Comparison of ENCODE assay signal across 20 mouse cellular contexts in the genomic region with DNA sequence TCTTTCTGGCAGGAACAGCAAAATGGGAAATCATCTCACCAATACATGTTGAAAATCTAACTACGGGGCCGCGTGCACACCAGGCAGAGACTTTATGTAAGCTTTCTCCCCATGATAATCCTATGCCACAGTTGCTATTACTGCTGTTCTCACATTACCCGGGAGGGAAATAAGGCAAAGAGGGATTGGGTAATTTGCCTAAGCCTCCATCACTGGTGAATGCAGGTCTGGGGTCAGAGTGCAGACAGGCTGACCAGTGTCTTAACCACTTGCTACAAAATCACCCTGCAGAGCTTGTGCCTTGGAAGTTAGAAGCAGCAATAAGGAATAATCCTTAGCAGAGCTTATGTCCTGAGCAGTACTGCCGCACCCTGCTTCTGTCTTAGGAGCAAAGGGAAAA. TPM values are rescaled to one million over a fixed set of nuclear protein-coding genes. Genes with fewer than 3 reads are reported as not detected.
DNase-seq lines count a peak whose midpoint lies in the region; ATAC-seq lines count a peak whose summit lies in the region.
"Had no signal": no experiment of that assay in that cellular context is flagged by ENCODE, and none has a peak within 500 bp of the region (broad histone marks: within the 10 kb centered on the region; RNA-seq: fewer than 3 reads in every experiment).

No protein-coding gene starts in this region.

- no peaks in the 10 kb centered on the region for H3K27me3 ChIP-seq in heart, embryonic 12.5 days (replicated peaks)
- H3K27me3 ChIP-seq in intestine, embryonic 16.5 days (replicated peaks; ENCODE audit: control insufficient read depth, insufficient read depth, low read length), result no peaks in the 10 kb centered on the region
- H3K27me3 ChIP-seq in liver, embryonic 15.5 days, result no peaks in the 10 kb centered on the region

- WGBS in heart, embryonic 12.5 days, result 71% methylated on average over 5 of the region's 5 CpGs
- WGBS in intestine, embryonic 16.5 days, result 70% methylated on average over 5 of the region's 5 CpGs
- WGBS in liver, embryonic 15.5 days (ENCODE audit: insufficient replicate concordance), result 70% methylated on average over 5 of the region's 5 CpGs

- no peaks in the 10 kb centered on the region for H3K36me3 ChIP-seq in heart, embryonic 12.5 days
- no peaks in the 10 kb centered on the region for H3K36me3 ChIP-seq in intestine, embryonic 16.5 days (ENCODE audit: control insufficient read depth, insufficient read depth, low read length)
- peaks cover 46% of the 10 kb centered on the region for H3K36me3 ChIP-seq in liver, embryonic 15.5 days (replicated peaks)
- H3K36me3 ChIP-seq: embryonic facial prominence, embryonic 13.5 days; hindbrain, embryonic 13.5 days had no signal

- no peak overlapping the region for H3K9ac ChIP-seq in heart, embryonic 12.5 days
- H3K9ac ChIP-seq in intestine, embryonic 16.5 days (ENCODE audit: low read depth, low read length), result 0 out of 2 replicates have a peak overlapping the region, but pooled peaks have one; percentile 1
- peak overlapping the region; percentile 50 for H3K9ac ChIP-seq in liver, embryonic 15.5 days
- H3K9ac ChIP-seq: embryonic facial prominence, embryonic 13.5 days; forebrain, postnatal 0 days; hindbrain, embryonic 13.5 days had no signal

- peak overlapping the region; percentile 7; the same call in 1 of the 2 replicates for H3K4me2 ChIP-seq in heart, embryonic 12.5 days
- no peak overlapping the region for H3K4me2 ChIP-seq in intestine, embryonic 16.5 days (ENCODE audit: low read depth, low read length)
- H3K4me2 ChIP-seq in liver, embryonic 15.5 days, result peak overlapping the region; percentile 66
- H3K4me2 ChIP-seq: embryonic facial prominence, embryonic 13.5 days; hindbrain, embryonic 13.5 days had no signal

- ATAC-seq in heart, embryonic 12.5 days (ENCODE audit: insufficient number of reproducible peaks, low FRiP score), result no peak
- no peak for ATAC-seq in intestine, embryonic 16.5 days
- no peak for ATAC-seq in liver, embryonic 15.5 days (ENCODE audit: insufficient read depth)
- ATAC-seq: forebrain, postnatal 0 days; inflammation-experienced regulatory T-cells, adult 6 months; midbrain, embryonic 16.5 days had no signal

- no peak overlapping the region for H3K4me3 ChIP-seq in heart, embryonic 12.5 days
- no peak overlapping the region for H3K4me3 ChIP-seq in intestine, embryonic 16.5 days (ENCODE audit: low read length)
- no peak overlapping the region; the same call in 1 of the 2 replicates for H3K4me3 ChIP-seq in liver, embryonic 15.5 days (replicated peaks)
- H3K4me3 ChIP-seq: embryonic facial prominence, embryonic 13.5 days; hindbrain, embryonic 13.5 days had no signal

- intact Hi-C loops in heart, postnatal 10 days (cut with DNase I), result no loop called here
- intact Hi-C loops in left cerebral cortex, postnatal 36 days (cut with DNase I), result no loop called here

- DNase-seq in heart, postnatal 10 days, result no peak
- DNase-seq in adipocyte (ENCODE audit: low spot score), result peak; percentile 89
- DNase-seq in layer of hippocampus, postnatal 36 days, result no peak
- DNase-seq in lung, adult 18-20 months, result no peak
- no peak for DNase-seq in left cerebral cortex, postnatal 36 days (ENCODE audit: low spot score in 2 of 2)
- DNase-seq: adrenal gland, adult 8-10 months; cerebellum, postnatal 10 days; forebrain, postnatal 0 days; left cerebral cortex, postnatal 4 days; lung, postnatal 14 days; right cerebral cortex, adult 18-20 months; thymus, adult 18-20 months; thymus, postnatal 4 days had no signal

- peaks cover 16% of the 10 kb centered on the region for H3K4me1 ChIP-seq in heart, embryonic 12.5 days (replicated peaks)
- peaks cover 43% of the 10 kb centered on the region for H3K4me1 ChIP-seq in intestine, embryonic 16.5 days (ENCODE audit: control insufficient read depth, insufficient read depth, low read length)
- peaks cover 97% of the 10 kb centered on the region for H3K4me1 ChIP-seq in liver, embryonic 15.5 days (replicated peaks)

- no peak overlapping the region for H3K27ac ChIP-seq in heart, embryonic 12.5 days (ENCODE audit: poor library complexity, severe bottlenecking)
- H3K27ac ChIP-seq in intestine, embryonic 16.5 days (ENCODE audit: low read length), result peak overlapping the region; percentile 38
- peak overlapping the region; percentile 97 for H3K27ac ChIP-seq in liver, embryonic 15.5 days (replicated peaks)
- H3K27ac ChIP-seq: embryonic facial prominence, embryonic 13.5 days; hindbrain, embryonic 13.5 days had no signal

- H3K9me3 ChIP-seq in heart, embryonic 12.5 days (replicated peaks), result no peaks in the 10 kb centered on the region
- no peaks in the 10 kb centered on the region for H3K9me3 ChIP-seq in intestine, embryonic 16.5 days (ENCODE audit: control insufficient read depth, low read length)
- H3K9me3 ChIP-seq in liver, embryonic 15.5 days (replicated peaks), result no peaks in the 10 kb centered on the region
- H3K9me3 ChIP-seq: embryonic facial prominence, embryonic 13.5 days; hindbrain, embryonic 13.5 days had no signal

RNA-seq across cellular contexts. Expression of a gene that starts 8.0 kb away (rescaled TPM):
- 108 TPM in 2 replicates for polyA plus RNA-seq in heart, embryonic 12.5 days (2016; fragmentation: Nextera tagmentation; extraction: Ambion mirVana)
- 100 to 1,000 TPM; 191 to 207 TPM for total RNA-seq in heart, postnatal 10 days (2021)
- polyA plus RNA-seq in intestine, embryonic 16.5 days (2015; fragmentation: Nextera tagmentation; extraction: Ambion mirVana), result 379 and 381 TPM in 2 replicates
- polyA plus RNA-seq in liver, embryonic 15.5 days (2015; fragmentation: Nextera tagmentation; extraction: Ambion mirVana), result 392 and 404 TPM in 2 replicates
- total RNA-seq in layer of hippocampus, postnatal 36 days (2021), result 10 to 100 TPM; 68.7 to 70.9 TPM
- total RNA-seq in left cerebral cortex, postnatal 36 days (2021), result 100 to 1,000 TPM; 105 to 117 TPM

RNA-seq across cellular contexts. Expression of a gene that starts 35.8 kb away (rescaled TPM):
- polyA plus RNA-seq in heart, embryonic 12.5 days (2016; fragmentation: Nextera tagmentation; extraction: Ambion mirVana), result 27.1 and 27.6 TPM in 2 replicates
- 10 to 100 TPM; 29.1 to 34.2 TPM for total RNA-seq in heart, postnatal 10 days (2021)
- 204 and 245 TPM in 2 replicates for polyA plus RNA-seq in intestine, embryonic 16.5 days (2015; fragmentation: Nextera tagmentation; extraction: Ambion mirVana)
- polyA plus RNA-seq in liver, embryonic 15.5 days (2015; fragmentation: Nextera tagmentation; extraction: Ambion mirVana), result 72.7 and 75.1 TPM in 2 replicates
- total RNA-seq in layer of hippocampus, postnatal 36 days (2021), result 10 to 100 TPM; 20.1 to 24.5 TPM
- total RNA-seq in left cerebral cortex, postnatal 36 days (2021), result 10 to 100 TPM; 16.6 TPM
